Mouse (Mus musculus): ENCODE measurements around the gene Usp2. TPM values are rescaled to one million over a fixed set of nuclear protein-coding genes. Genes with fewer than 3 reads are reported as not detected.
"Not testable (repeated sequence)": the region's sequence is repeated elsewhere in the genome, so short reads cannot be mapped to it uniquely, and the experiment has no call there.

Usp2 gene
- polyA plus RNA-seq, 1 experiment from 2014 or later, result 8.9 TPM

DNA sequence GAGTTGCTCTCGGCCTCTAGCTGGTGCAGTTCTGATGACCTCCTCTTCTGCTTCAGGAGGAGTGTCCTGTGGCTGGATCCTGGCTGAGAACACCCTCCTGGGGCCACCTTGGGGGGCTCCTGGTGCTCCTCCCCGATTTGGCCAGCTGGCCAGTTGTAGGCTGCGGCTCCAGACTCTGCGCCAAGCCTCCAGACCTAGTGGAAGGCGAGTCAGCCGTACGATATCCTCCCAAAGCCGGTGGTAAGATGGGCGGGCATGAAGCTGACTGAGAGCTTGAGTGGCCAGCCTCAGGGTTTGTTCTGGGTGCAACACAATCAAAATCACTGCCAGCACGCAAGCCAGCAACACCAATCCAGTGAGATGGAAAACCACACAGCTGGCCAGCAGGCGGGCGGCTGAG, 45.1 kb downstream of the Usp2 start:
- H3K27ac ChIP-seq; H3K27me3 ChIP-seq (ENCODE audit: low read depth, poor library complexity, severe bottlenecking); H3K9me3 ChIP-seq (replicated peaks); DNase-seq (ENCODE audit: low spot score): not testable (repeated sequence)
- WGBS, result 84% methylated on average over 10 of the region's 12 CpGs
- peak overlapping the region; percentile 85 for H3K4me3 ChIP-seq
- peaks cover 37% of the 10 kb centered on the region for H3K36me3 ChIP-seq
- peaks cover 52% of the 10 kb centered on the region for H3K4me1 ChIP-seq

DNA sequence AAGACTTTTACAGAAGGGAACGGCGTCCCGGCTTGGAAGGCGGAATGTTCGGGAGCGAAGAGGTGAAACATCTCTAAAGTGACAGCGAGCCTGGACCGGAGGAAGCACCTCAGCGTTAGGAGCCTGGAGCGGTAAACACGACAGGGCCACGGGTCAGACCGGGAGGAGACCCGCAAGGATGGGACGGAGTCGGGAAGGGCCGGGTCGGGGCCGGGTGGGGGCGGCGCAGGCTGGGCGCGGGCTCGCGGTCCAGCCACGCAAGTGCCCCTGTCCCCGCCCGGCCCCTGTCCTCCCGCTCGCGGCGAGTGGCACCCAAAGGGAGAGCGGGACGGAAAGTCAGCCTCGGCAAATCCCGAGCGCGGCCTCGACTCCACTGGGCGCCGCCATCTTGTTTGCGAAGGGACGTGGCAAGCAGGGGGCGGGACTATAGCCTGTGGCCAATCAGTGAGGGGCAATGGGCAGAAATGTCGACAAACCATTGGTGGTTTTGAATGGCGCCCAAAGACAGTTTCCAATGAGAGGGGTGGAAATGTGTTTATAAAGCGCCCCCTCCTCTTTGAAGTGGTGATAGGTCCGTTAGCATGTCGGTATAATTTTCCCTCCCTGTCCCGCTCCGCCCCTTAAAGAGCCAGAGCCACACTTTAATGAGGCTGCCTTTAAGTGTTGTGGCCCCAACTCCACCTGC, 46.4 kb downstream of the Usp2 start, which contains the start of the genes Gm49380 and Rnf26:
Gene Gm49380, minus strand, starts transcription at position 396 of the 685 bp plus-strand sequence.
Gene Rnf26, minus strand, starts transcription at position 413 of the 685 bp plus-strand sequence.
- no peaks in the 10 kb centered on the region for H3K9me3 ChIP-seq (replicated peaks)
- H3K27ac ChIP-seq, result peak within 1 kb of the TSS; percentile 93
- under 1% methylated on average over 51 of the region's 51 CpGs for WGBS

DNA sequence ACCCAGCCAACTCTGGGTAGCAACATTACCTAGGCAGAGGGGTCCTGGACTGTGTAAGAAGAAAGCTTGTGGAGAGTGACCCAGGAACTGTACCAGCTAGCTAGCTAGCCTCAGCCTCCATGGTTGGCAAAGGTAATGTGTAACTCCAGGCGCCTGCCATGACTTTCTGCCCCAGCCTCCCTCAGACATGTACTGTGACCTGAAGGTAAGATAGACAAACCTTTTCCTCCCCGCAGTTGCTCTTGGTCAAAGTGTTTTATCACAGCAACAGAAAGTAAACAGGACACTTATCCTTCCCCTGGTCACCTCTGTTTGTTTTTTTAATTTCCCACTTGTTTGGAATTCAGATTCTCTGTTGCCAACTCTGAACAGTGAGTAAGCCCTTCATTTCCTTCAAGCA, 47.6 kb downstream of the Usp2 start:
- no peaks in the 10 kb centered on the region for H3K27me3 ChIP-seq (ENCODE audit: low read depth, poor library complexity, severe bottlenecking)
- H3K9me3 ChIP-seq (replicated peaks), result no peaks in the 10 kb centered on the region
- no peak overlapping the region for H3K27ac ChIP-seq
- 87% methylated on average over 2 of the region's 2 CpGs for WGBS
- H3K36me3 ChIP-seq, result peaks cover 14% of the 10 kb centered on the region
- H3K4me1 ChIP-seq, result peaks cover 26% of the 10 kb centered on the region
- no peak for DNase-seq (ENCODE audit: low spot score)
- no peak overlapping the region for H3K4me3 ChIP-seq

More for the DNA sequence above, 46.4 kb downstream of the Usp2 start, which contains the start of the genes Gm49380 and Rnf26:
- peak; percentile 93 for DNase-seq (ENCODE audit: low spot score)
- H3K4me1 ChIP-seq, result peaks cover 38% of the 10 kb centered on the region
- H3K4me3 ChIP-seq, result peak within 1 kb of the TSS; percentile 85
- no peaks in the 10 kb centered on the region for H3K27me3 ChIP-seq (ENCODE audit: low read depth, poor library complexity, severe bottlenecking)
- H3K36me3 ChIP-seq, result peaks cover 23% of the 10 kb centered on the region

DNA sequence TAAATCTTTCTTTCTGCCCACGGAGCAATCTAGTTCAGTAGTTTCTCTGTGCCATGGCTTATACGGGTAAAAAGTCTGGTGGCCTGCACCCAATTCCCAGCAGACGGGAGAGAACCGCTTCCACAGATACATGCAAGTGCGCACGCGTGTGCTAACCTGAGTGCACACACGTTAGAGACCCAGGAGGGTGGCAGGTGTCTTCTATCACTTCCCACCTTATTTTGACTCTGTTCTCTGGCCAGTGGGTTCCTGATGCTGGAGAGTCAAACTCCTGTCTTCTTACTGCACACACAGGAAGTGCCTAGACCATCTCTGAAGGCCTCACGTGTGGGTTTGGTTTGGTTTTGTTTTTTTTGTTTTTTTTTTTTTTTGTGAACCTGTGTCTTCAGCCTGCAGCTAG, 48.8 kb downstream of the Usp2 start:
- Histone ChIP-seq H3K36me3 (peaks cover 3% of the 10 kb centered on the region), H3K4me1 (peaks cover 15% of the 10 kb centered on the region), H3K27ac (no peak overlapping the region), H3K9me3 (replicated peaks) (no peaks in the 10 kb centered on the region), H3K27me3 (ENCODE audit: low read depth, poor library complexity, severe bottlenecking) (no peaks in the 10 kb centered on the region), H3K4me3 (no peak overlapping the region)
- no peak for DNase-seq (ENCODE audit: low spot score)
- 92% methylated on average over 9 of the region's 9 CpGs for WGBS

DNA sequence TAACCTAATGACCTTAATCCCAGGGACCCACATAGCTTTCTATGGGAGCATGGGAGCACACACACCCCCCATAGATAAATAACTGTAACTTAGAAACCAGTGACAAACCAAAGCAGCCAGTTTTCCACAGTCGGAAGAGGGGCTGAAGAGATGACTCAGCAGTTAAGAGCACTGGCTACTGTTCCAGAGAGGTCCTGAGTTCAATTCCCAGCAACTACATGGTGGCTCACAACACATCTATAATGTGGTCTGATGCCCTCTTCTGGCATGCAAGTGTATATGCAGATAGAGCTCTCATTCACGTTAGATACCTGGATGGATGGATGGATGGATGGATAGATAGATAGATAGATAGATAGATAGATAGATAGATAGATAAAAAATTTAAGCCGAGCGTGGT, 49.4 kb downstream of the Usp2 start:
- H3K27ac ChIP-seq, result no peak overlapping the region
- 96% methylated on average over 4 of the region's 4 CpGs for WGBS
- H3K27me3 ChIP-seq (ENCODE audit: low read depth, poor library complexity, severe bottlenecking), result no peaks in the 10 kb centered on the region
- 0 out of 2 replicates have a peak, but pooled peaks cover 2% of the 10 kb centered on the region for H3K36me3 ChIP-seq
- peaks cover 12% of the 10 kb centered on the region for H3K4me1 ChIP-seq
- no peak overlapping the region for H3K4me3 ChIP-seq
- H3K9me3 ChIP-seq (replicated peaks), result no peaks in the 10 kb centered on the region
- DNase-seq (ENCODE audit: low spot score), result no peak

DNA sequence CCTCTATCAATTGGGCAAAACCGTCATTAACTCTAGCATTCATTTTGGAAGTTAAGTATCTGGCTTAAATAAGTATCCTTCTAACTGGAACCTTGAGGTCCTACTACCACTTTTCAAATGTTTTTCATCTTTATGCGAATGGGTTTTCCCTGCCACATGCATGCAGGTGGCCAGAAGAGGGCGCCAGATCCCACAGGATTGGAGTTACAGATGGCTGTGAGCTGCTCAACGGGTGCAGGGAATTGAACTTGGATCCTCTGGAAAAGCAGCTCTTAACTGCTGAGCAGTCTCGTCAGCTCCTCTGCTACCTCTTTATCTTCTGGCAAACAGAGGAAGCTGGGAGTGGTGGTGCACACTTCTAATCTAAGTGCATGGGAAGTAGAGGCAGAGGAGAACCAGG, 52.2 kb downstream of the Usp2 start:
- Histone ChIP-seq H3K4me3 (no peak overlapping the region), H3K36me3 (no peaks in the 10 kb centered on the region), H3K27ac (no peak overlapping the region), H3K27me3 (ENCODE audit: low read depth, poor library complexity, severe bottlenecking) (no peaks in the 10 kb centered on the region), H3K4me1 (no peaks in the 10 kb centered on the region), H3K9me3 (replicated peaks) (no peaks in the 10 kb centered on the region)
- DNase-seq (ENCODE audit: low spot score), result peak; percentile 69
- 50% methylated on average over 5 of the region's 5 CpGs for WGBS

DNA sequence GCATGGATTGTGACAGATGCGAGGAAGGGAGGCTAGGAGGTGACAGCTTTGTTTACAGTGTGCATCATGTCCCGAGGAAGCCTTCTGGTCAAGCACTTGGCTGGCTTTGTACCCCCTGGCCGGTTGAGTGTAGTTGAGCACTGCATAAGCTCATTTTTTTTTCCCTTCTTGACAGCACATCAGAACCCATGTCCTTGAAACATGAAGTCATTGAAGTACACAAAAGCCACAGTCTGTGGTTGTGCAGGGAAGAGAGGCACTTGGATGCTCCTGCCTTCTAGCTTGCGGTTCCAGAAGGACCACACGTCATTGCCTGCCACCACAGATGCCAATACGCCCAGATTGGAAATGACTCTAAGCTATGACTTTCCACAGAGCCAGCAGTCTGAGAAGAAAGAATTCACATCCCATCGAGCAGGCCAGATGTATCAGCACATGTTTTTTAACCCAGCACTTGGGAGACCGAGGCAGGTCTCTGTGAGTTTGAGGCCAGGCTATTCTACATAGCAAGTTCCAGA, 53.2 kb downstream of the Usp2 start:
- no peaks in the 10 kb centered on the region; the same call in 1 of the 2 replicates for H3K4me1 ChIP-seq
- DNase-seq (ENCODE audit: low spot score), result no peak
- no peaks in the 10 kb centered on the region for H3K36me3 ChIP-seq
- no peak overlapping the region for H3K27ac ChIP-seq
- WGBS, result 84% methylated on average over 8 of the region's 8 CpGs
- H3K27me3 ChIP-seq (ENCODE audit: low read depth, poor library complexity, severe bottlenecking), result no peaks in the 10 kb centered on the region
- no peak overlapping the region for H3K4me3 ChIP-seq
- H3K9me3 ChIP-seq (replicated peaks), result no peaks in the 10 kb centered on the region

DNA sequence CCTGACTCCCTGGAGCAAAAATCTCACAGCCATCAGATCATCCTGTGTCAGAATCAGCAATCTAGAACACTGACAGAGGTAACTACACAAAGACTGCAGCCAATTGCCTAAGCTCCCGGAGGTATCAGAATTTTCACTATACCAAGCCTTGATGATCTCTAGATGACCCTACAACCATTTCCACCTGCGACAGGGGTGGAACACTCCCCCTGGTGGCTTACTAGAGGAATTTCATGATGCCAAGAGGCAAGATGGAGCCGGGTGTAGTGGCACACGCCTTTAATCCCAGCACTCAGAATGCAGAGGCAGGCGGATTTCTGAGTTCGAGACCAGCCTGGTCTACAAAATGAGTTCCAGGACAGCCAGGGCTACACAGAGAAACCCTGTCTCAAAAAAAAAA, 57.5 kb downstream of the Usp2 start:
- H3K4me3 ChIP-seq, result no peak overlapping the region
- no peaks in the 10 kb centered on the region for H3K9me3 ChIP-seq (replicated peaks)
- DNase-seq (ENCODE audit: low spot score), result no peak
- H3K36me3 ChIP-seq, result no peaks in the 10 kb centered on the region
- H3K27ac ChIP-seq, result no peak overlapping the region
- 0 out of 2 replicates have a peak, but pooled peaks cover 4% of the 10 kb centered on the region for H3K27me3 ChIP-seq (ENCODE audit: low read depth, poor library complexity, severe bottlenecking)
- WGBS, result 73% methylated on average over 6 of the region's 6 CpGs
- peaks cover 16% of the 10 kb centered on the region for H3K4me1 ChIP-seq

DNA sequence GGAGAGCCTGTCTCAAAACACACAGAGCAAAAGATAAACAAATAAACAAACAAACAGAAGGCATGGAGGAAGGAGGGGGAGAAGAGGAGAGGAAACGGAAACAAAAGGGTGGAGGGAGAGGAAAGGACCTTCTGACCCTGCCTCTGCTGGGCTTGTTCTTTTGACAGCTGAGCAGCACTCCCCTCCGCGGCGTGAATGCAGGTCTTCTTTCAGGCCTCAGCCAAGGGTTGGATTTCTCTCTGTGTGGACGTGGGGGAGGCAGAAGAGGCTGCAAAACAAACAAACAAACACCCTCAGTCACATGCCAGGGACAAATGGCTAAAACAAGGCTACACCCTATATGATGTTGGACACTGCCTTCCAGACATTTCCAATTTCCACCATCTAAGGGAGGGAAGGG, 58.2 kb downstream of the Usp2 start:
- no peak overlapping the region for H3K27ac ChIP-seq
- H3K4me3 ChIP-seq, result no peak overlapping the region
- H3K4me1 ChIP-seq, result peaks cover 23% of the 10 kb centered on the region
- 57% methylated on average over 5 of the region's 5 CpGs for WGBS
- DNase-seq (ENCODE audit: low spot score), result no peak
- no peaks in the 10 kb centered on the region for H3K9me3 ChIP-seq (replicated peaks)
- no peaks in the 10 kb centered on the region for H3K36me3 ChIP-seq
- H3K27me3 ChIP-seq (ENCODE audit: low read depth, poor library complexity, severe bottlenecking), result 0 out of 2 replicates have a peak, but pooled peaks cover 4% of the 10 kb centered on the region

DNA sequence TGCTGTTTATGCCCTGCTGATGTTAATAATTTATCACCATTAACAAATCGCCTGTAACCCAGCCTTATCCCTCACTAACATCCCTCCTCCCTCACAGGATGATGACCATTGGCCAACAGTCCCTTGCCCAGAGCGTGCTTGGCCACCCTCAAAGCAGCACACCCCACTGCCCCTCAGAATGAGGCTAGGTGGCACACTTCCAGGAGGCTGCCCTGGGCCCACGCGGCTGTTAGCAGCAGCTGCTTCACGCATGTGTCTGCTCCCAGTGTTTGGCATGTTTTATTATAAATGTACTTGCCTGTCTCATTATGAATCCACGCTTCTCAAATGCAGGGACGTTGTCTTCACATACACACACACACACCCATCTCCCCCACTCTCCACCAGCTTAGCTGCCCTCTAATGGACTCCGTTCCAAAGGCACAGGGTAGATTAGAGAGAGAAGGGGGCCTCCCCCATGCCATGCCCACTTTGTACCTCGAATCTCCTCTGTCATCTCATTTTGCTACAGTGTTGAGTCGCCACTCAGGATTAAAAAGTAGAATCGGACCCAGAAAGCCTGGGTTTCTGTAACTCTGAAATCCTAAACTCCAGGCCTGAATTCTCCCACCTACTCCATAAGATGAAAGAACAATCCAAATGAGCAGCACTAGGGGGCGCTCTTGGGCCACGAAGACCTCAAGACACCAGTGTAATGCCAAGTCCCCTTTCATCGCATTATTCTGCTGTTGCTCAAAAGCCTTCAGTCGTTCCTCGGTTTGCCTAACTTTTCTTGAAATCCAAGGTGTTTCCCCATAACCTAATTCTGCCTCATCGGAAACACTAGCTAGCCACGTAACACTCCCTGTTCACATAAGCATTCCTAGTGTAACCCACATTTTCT, 59.0 kb downstream of the Usp2 start:
- peak; percentile 91 for DNase-seq (ENCODE audit: low spot score)
- H3K27me3 ChIP-seq (ENCODE audit: low read depth, poor library complexity, severe bottlenecking), result peaks cover 6% of the 10 kb centered on the region; the same call in 1 of the 2 replicates
- no peaks in the 10 kb centered on the region for H3K9me3 ChIP-seq (replicated peaks)
- 37% methylated on average over 18 of the region's 18 CpGs for WGBS
- peak overlapping the region; percentile 21; the same call in 1 of the 2 replicates for H3K27ac ChIP-seq
- peaks cover 30% of the 10 kb centered on the region for H3K4me1 ChIP-seq
- no peaks in the 10 kb centered on the region for H3K36me3 ChIP-seq
- peak overlapping the region; percentile 20; the same call in 1 of the 2 replicates for H3K4me3 ChIP-seq

DNA sequence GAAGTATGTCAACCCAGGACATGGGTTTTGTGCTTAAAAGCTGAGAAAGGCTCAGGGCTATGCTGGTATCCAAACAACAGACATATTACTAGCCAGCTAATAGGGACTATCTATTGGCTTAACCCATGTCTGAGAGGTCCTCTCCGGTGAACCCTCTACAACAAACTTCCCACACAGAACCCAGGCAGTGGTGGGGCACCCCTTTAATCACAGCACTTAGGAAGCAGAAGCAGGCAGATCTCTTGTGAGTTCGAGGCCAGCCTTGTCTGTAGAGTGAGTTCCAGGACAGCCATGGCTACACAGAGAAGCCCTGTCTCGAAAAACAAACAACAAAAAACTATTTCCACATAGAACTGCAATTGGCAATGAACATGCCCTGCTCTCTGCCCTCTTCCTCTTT, 59.9 kb downstream of the Usp2 start:
- no peak overlapping the region for H3K4me3 ChIP-seq
- WGBS, result 86% methylated on average over 3 of the region's 3 CpGs
- peaks cover 40% of the 10 kb centered on the region for H3K4me1 ChIP-seq
- no peaks in the 10 kb centered on the region for H3K36me3 ChIP-seq
- DNase-seq (ENCODE audit: low spot score), result no peak
- no peaks in the 10 kb centered on the region for H3K9me3 ChIP-seq (replicated peaks)
- no peak overlapping the region for H3K27ac ChIP-seq
- H3K27me3 ChIP-seq (ENCODE audit: low read depth, poor library complexity, severe bottlenecking), result peaks cover 16% of the 10 kb centered on the region

DNA sequence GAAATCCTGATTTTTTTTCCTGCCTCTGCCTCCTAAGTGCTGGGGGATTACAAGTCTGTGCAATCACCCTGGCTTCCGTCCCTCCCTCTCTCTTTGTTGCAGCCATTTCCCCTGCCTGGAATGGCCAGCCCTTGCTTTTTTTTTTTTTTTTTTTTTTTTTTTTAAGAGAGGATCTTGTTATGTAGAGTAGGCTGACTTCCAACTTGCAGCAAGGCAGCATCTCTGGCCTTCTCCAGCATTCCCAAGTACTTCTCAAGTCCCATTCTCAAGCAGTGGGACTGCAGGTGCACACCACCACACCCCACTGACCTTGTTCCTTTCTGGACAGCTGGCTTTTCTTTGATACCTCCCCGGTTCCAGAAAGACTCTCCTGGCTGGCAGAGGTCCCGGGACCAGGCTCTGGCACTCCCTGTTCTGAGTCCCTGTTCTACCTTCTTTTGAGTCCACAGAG, 60.6 kb downstream of the Usp2 start:
- Histone ChIP-seq H3K27me3 (ENCODE audit: low read depth, poor library complexity, severe bottlenecking) (peaks cover 22% of the 10 kb centered on the region), H3K27ac (no peak overlapping the region), H3K9me3 (replicated peaks) (no peaks in the 10 kb centered on the region), H3K4me3 (no peak overlapping the region), H3K4me1 (peaks cover 41% of the 10 kb centered on the region), H3K36me3 (no peaks in the 10 kb centered on the region)
- 67% methylated on average over 3 of the region's 3 CpGs for WGBS
- no peak for DNase-seq (ENCODE audit: low spot score)
